Mouse (Mus musculus) thymus, adult 2 months (tissue): Measurements from ENCODE around the gene Elfn1.

ENCODE experiments used
- CTCF ChIP-seq: fragments of 200-500 bp; IDR thresholded peaks from 2 replicates; pipeline ENCODE4 v1.5.1; 2012; ENCODE audit warnings: mild to moderate bottlenecking, control low read depth, low read length, moderate library complexity, borderline replicate concordance; ENCODE audit not compliant: control insufficient read depth, poor library complexity, insufficient read depth; ENCODE audit errors: extremely low read depth
- POLR2A ChIP-seq: fragments of 200-500 bp; IDR thresholded peaks from 2 replicates; pipeline ENCODE4 v1.6.1; 2012; ENCODE audit warnings: mild to moderate bottlenecking, low read length, control low read depth, moderate library complexity; ENCODE audit not compliant: control insufficient read depth, poor library complexity, insufficient read depth; ENCODE audit errors: extremely low read depth

- TF ChIP-seq POLR2A (no peak), CTCF (no peak)
Observed at GRCm38 (mm10) chr5:139906507-139906906, 1.2 kb upstream of the Elfn1 start.
